Comparison of ENCODE assay signal across 11 mouse cellular contexts in the genomic region with DNA sequence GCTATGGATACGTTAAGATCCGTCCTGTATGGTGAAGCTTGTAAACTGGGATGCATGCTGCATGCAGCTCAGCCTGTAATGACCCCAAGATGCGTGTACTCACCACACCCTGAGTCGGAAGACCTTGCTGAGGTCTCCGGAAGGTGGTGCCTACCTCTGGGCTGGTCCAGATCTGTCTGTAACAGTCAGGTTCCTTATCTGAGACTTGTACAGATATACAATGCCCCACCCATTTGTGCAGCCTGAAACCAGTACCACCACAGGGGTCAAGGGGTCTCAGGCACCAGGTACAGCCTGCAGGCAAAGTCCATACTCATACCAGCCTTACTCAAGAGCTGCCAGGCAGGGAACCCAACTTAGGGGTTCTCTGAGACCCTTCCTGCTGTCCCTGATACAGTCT. TPM values are rescaled to one million over a fixed set of nuclear protein-coding genes. Genes with fewer than 3 reads are reported as not detected.
DNase-seq lines count a peak whose midpoint lies in the region; ATAC-seq lines count a peak whose summit lies in the region.
"Had no signal": no experiment of that assay in that cellular context is flagged by ENCODE, and none has a peak within 500 bp of the region (broad histone marks: within the 10 kb centered on the region; RNA-seq: fewer than 3 reads in every experiment).

No protein-coding gene starts in this region.

- no peak overlapping the region for H3K9ac ChIP-seq in hindbrain, embryonic 15.5 days
- H3K9ac ChIP-seq in hindbrain, embryonic 16.5 days (ENCODE audit: low read depth, low read length): no peak overlapping the region
- H3K9ac ChIP-seq in midbrain, embryonic 12.5 days (replicated peaks): no peak overlapping the region
- H3K9ac ChIP-seq: hindbrain, embryonic 12.5 days had no signal

- no peaks in the 10 kb centered on the region for H3K27me3 ChIP-seq in hindbrain, embryonic 15.5 days
- no peaks in the 10 kb centered on the region for H3K27me3 ChIP-seq in hindbrain, embryonic 16.5 days (replicated peaks; ENCODE audit: control insufficient read depth, insufficient read depth, low read length)
- peaks cover 10% of the 10 kb centered on the region; the same call in 1 of the 2 replicates for H3K27me3 ChIP-seq in midbrain, embryonic 12.5 days
- peaks cover 12% of the 10 kb centered on the region for H3K27me3 ChIP-seq in midbrain, embryonic 10.5 days (ENCODE audit: low read depth, poor library complexity, severe bottlenecking)

- H3K4me2 ChIP-seq in hindbrain, embryonic 15.5 days: no peak overlapping the region
- no peak overlapping the region for H3K4me2 ChIP-seq in hindbrain, embryonic 16.5 days (ENCODE audit: low read length)
- H3K4me2 ChIP-seq in midbrain, embryonic 12.5 days (replicated peaks): no peak overlapping the region
- H3K4me2 ChIP-seq: hindbrain, embryonic 12.5 days had no signal

- H3K9me3 ChIP-seq in hindbrain, embryonic 15.5 days: no peaks in the 10 kb centered on the region
- no peaks in the 10 kb centered on the region for H3K9me3 ChIP-seq in hindbrain, embryonic 16.5 days (ENCODE audit: control insufficient read depth, low read length)
- no peaks in the 10 kb centered on the region for H3K9me3 ChIP-seq in midbrain, embryonic 12.5 days
- no peaks in the 10 kb centered on the region for H3K9me3 ChIP-seq in midbrain, embryonic 10.5 days (replicated peaks)
- H3K9me3 ChIP-seq: heart, embryonic 10.5 days; hindbrain, embryonic 12.5 days had no signal

- H3K36me3 ChIP-seq in hindbrain, embryonic 15.5 days: no peaks in the 10 kb centered on the region
- H3K36me3 ChIP-seq in hindbrain, embryonic 16.5 days (ENCODE audit: control insufficient read depth, insufficient read depth, low read length): no peaks in the 10 kb centered on the region
- H3K36me3 ChIP-seq in midbrain, embryonic 12.5 days: no peaks in the 10 kb centered on the region
- no peaks in the 10 kb centered on the region for H3K36me3 ChIP-seq in midbrain, embryonic 10.5 days
- H3K36me3 ChIP-seq: heart, embryonic 10.5 days; hindbrain, embryonic 12.5 days had no signal

- no peak overlapping the region for H3K27ac ChIP-seq in hindbrain, embryonic 15.5 days (replicated peaks)
- H3K27ac ChIP-seq in hindbrain, embryonic 16.5 days (ENCODE audit: low read depth, low read length): no peak overlapping the region
- no peak overlapping the region for H3K27ac ChIP-seq in midbrain, embryonic 12.5 days (replicated peaks)
- H3K27ac ChIP-seq in midbrain, embryonic 10.5 days (replicated peaks): no peak overlapping the region
- H3K27ac ChIP-seq: heart, embryonic 10.5 days; hindbrain, embryonic 12.5 days had no signal

- DNase-seq in cerebellum, postnatal 14 days: no peak
- DNase-seq in midbrain, embryonic 10.5 days (ENCODE audit: low spot score): no peak
- DNase-seq in right cerebral cortex, adult 2 months (ENCODE audit: low spot score in 2 of 2): no peak
- no peak for DNase-seq in urinary bladder, adult 2 months (ENCODE audit: low spot score)

- peaks cover 8% of the 10 kb centered on the region; the same call in 1 of the 2 replicates for H3K4me1 ChIP-seq in hindbrain, embryonic 15.5 days (replicated peaks)
- H3K4me1 ChIP-seq in hindbrain, embryonic 16.5 days (ENCODE audit: control insufficient read depth, insufficient read depth, low read depth, low read length): no peaks in the 10 kb centered on the region
- H3K4me1 ChIP-seq in midbrain, embryonic 12.5 days: peaks cover 6% of the 10 kb centered on the region
- 0 out of 2 replicates have a peak, but pooled peaks cover 3% of the 10 kb centered on the region for H3K4me1 ChIP-seq in midbrain, embryonic 10.5 days
- H3K4me1 ChIP-seq: hindbrain, embryonic 12.5 days had no signal

- ATAC-seq in cerebellum, adult (ENCODE audit: insufficient number of reproducible peaks, low FRiP score, low TSS enrichment): 0 out of 2 replicates have a peak, but pooled peaks have one; percentile 17
- ATAC-seq in hindbrain, embryonic 15.5 days (ENCODE audit: low FRiP score, low read depth): 0 out of 2 replicates have a peak, but pooled peaks have one; percentile 21
- no peak for ATAC-seq in hindbrain, embryonic 16.5 days
- ATAC-seq in midbrain, embryonic 12.5 days (ENCODE audit: low FRiP score, low read depth): peak; percentile 28; the same call in 1 of the 2 replicates

- 88% methylated on average over 5 of the region's 5 CpGs for WGBS in hindbrain, embryonic 15.5 days
- 88% methylated on average over 5 of the region's 5 CpGs for WGBS in hindbrain, embryonic 16.5 days
- 86% methylated on average over 5 of the region's 5 CpGs for WGBS in midbrain, embryonic 12.5 days
- WGBS in midbrain, embryonic 10.5 days: 90% methylated on average over 5 of the region's 5 CpGs

- H3K4me3 ChIP-seq in hindbrain, embryonic 15.5 days: no peak overlapping the region
- no peak overlapping the region for H3K4me3 ChIP-seq in hindbrain, embryonic 16.5 days (ENCODE audit: low read length)
- H3K4me3 ChIP-seq in midbrain, embryonic 12.5 days: no peak overlapping the region
- H3K4me3 ChIP-seq in midbrain, embryonic 10.5 days: no peak overlapping the region
- H3K4me3 ChIP-seq: heart, embryonic 10.5 days; hindbrain, embryonic 12.5 days; myocyte had no signal

RNA-seq across cellular contexts. Expression of gene Smarcd3, which starts 28.6 kb away (rescaled TPM):
- 134 and 138 TPM in 2 replicates for polyA plus RNA-seq in hindbrain, embryonic 15.5 days (2015; fragmentation: Nextera tagmentation; extraction: Ambion mirVana)
- polyA plus RNA-seq in hindbrain, embryonic 16.5 days (2015; fragmentation: Nextera tagmentation; extraction: Ambion mirVana): 128 and 133 TPM in 2 replicates
- 108 and 120 TPM in 2 replicates for polyA plus RNA-seq in midbrain, embryonic 12.5 days (2016; fragmentation: Nextera tagmentation; extraction: Ambion mirVana)
- polyA plus RNA-seq in midbrain, embryonic 10.5 days (2016; fragmentation: Nextera tagmentation; extraction: Ambion mirVana): 32.4 and 44.8 TPM in 2 replicates
- polyA plus RNA-seq in urinary bladder, adult 2 months (2012; rRNA removed): 80.3 and 83.2 TPM in 2 replicates

RNA-seq across cellular contexts. Expression of gene Nub1, which starts 32.6 kb away (rescaled TPM):
- polyA plus RNA-seq in hindbrain, embryonic 15.5 days (2015; fragmentation: Nextera tagmentation; extraction: Ambion mirVana): 43.9 and 49.0 TPM in 2 replicates
- 48.8 and 49.5 TPM in 2 replicates for polyA plus RNA-seq in hindbrain, embryonic 16.5 days (2015; fragmentation: Nextera tagmentation; extraction: Ambion mirVana)
- 37.3 and 37.6 TPM in 2 replicates for polyA plus RNA-seq in midbrain, embryonic 12.5 days (2016; fragmentation: Nextera tagmentation; extraction: Ambion mirVana)
- polyA plus RNA-seq in midbrain, embryonic 10.5 days (2016; fragmentation: Nextera tagmentation; extraction: Ambion mirVana): 27.2 and 29.3 TPM in 2 replicates
- 47.3 and 58.5 TPM in 2 replicates for polyA plus RNA-seq in urinary bladder, adult 2 months (2012; rRNA removed)
